Mouse (Mus musculus) liver, postnatal 0 days (tissue): ENCODE data around the gene Olfr303. TPM values are rescaled to one million over a fixed set of nuclear protein-coding genes. Genes with fewer than 3 reads are reported as not detected.
"Not testable (repeated sequence)": the region's sequence is repeated elsewhere in the genome, so short reads cannot be mapped to it uniquely, and the experiment has no call there.

Source experiments
- ATAC-seq: fragments of 200-750 bp; cut with Nextera tagmentation; 2 replicates; pipeline ENCODE4 v1.8.0; 2017; ENCODE audit warnings: mild to moderate bottlenecking, moderate library complexity
- DNase-seq: peaks from one replicate; pipeline ENCODE4 v3.0.0-alpha.2; 2016
- H3K27ac ChIP-seq: fragments of 300-500 bp; sonication (generic); 2 replicates; pipeline ENCODE4 v1.5.1; 2014; ENCODE audit warnings: antibody characterized with exemption, moderate library complexity, mild to moderate bottlenecking, low read depth
- H3K27me3 ChIP-seq: fragments of 300-500 bp; sonication (generic); 2 replicates; pipeline ENCODE4 v1.6.1; 2014; ENCODE audit warnings: low read length, control low read depth, mixed read lengths; ENCODE audit not compliant: insufficient read depth
- H3K36me3 ChIP-seq: fragments of 300-500 bp; sonication (generic); replicated peaks from 2 replicates; pipeline ENCODE4 v1.6.1; 2014; ENCODE audit warnings: mild to moderate bottlenecking, control low read depth, low read length, moderate library complexity, mixed read lengths; ENCODE audit not compliant: insufficient read depth
- H3K4me1 ChIP-seq: fragments of 300-500 bp; sonication (generic); 2 replicates; pipeline ENCODE4 v1.6.1; 2014; ENCODE audit warnings: antibody characterized with exemption, mild to moderate bottlenecking, control low read depth; ENCODE audit not compliant: insufficient read depth
- H3K4me2 ChIP-seq: fragments of 300-500 bp; sonication (generic); 2 replicates; pipeline ENCODE4 v1.6.1; 2014; ENCODE audit warnings: low read depth, mild to moderate bottlenecking, low read length, moderate library complexity, mixed read lengths
- H3K4me3 ChIP-seq: fragments of 300-500 bp; sonication (generic); 2 replicates; pipeline ENCODE4 v1.5.1; 2014; ENCODE audit warnings: low read depth, low read length
- H3K9ac ChIP-seq: fragments of 300-500 bp; sonication (generic); replicated peaks from 2 replicates; pipeline ENCODE4 v1.6.1; 2014; ENCODE audit warnings: mild to moderate bottlenecking, moderate library complexity
- H3K9me3 ChIP-seq: fragments of 300-500 bp; sonication (generic); 2 replicates; pipeline ENCODE4 v1.6.1; 2016; ENCODE audit warnings: mild to moderate bottlenecking, control low read depth, low read length, mixed read lengths
- CTCF ChIP-seq: sonication (generic); IDR thresholded peaks from 2 replicates; pipeline ENCODE4 v1.5.1; 2016; ENCODE audit warnings: antibody characterized with exemption, low read depth
- EP300 ChIP-seq: IDR thresholded peaks from 2 replicates; pipeline ENCODE4 v1.6.1; 2016; ENCODE audit warnings: antibody characterized with exemption, low read depth, mild to moderate bottlenecking
- WGBS: fragments of 180-500 bp; shearing (Covaris S2); extraction: QIAGEN DNeasy Blood & Tissue Kit; methylation state at CpG from one replicate; pipeline ENCODE4 v1.1.7; 2014; ENCODE audit not compliant: insufficient replicate concordance; 5-methylcytosine and 5-hydroxymethylcytosine counted together
- polyA plus RNA-seq: library from polyadenylated mRNA; unstranded; fragments of >200 nt; fragmentation: Nextera tagmentation; extraction: Ambion mirVana; gene quantifications from 2 replicates; pipeline ENCODE4 v1.2.1, GENCODE M21; 2015

The Olfr303 gene
- polyA plus RNA-seq = not detected in 2 replicates

DNA sequence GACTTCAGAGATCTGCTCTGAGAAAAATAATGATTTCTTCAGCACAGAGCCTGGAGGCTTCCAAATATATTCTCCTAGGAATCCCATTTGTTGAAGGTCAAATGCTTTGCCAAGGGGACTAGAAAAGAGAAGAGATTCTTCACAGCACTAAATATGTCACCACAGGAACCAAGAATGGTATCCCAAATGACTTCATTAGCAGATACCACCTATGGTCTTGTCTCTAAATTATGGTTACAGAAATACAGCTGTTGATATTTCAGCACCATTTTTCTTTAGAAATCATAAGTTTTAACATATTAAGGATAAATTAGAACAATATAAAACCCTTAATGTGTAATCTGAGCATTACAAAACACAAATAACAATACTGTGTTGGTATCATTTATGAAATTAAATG is at the start of gene Olfr303:
TSS of gene Olfr303 (minus strand) at position 101 of the 400 bp plus-strand sequence.
- Histone ChIP-seq H3K27ac (no peak within 1 kb of the TSS), H3K36me3 (no peaks in the 10 kb centered on the region), H3K9me3 (no peaks in the 10 kb centered on the region), H3K4me3 (no peak within 1 kb of the TSS), H3K27me3 (no peaks in the 10 kb centered on the region), H3K4me2 (no peak within 1 kb of the TSS), H3K9ac (no peak within 1 kb of the TSS), H3K4me1 (no peaks in the 10 kb centered on the region)
- DNase-seq (no peak), ATAC-seq (no peak)
- TF ChIP-seq CTCF = no peak
- TF ChIP-seq EP300 = no peak

DNA sequence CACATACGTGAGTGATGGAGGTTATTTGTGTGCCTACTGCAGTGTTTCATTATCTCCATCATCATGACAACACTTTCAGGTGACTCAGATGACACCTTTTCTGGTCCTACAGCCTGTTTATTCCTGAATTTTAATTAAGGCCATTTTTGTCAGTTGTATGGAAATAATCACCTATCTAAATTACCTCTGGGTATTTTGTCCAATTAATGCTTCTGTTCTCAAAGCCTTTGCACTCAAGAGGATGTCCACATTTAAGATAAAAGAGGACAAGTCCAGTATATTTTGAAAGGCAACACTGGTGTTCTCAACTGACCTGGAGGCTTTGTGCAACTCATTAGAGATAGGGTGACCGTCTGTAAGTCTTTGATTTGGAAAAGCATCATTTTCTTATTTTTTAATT is 6.0 kb upstream of the Olfr303 start, which contains the start of gene Olfr301:
TSS of gene Olfr301 (plus strand) at position 301 of the 400 bp plus-strand sequence.
- ATAC-seq = no peak
- WGBS = 75% methylated on average over 2 of the region's 2 CpGs

DNA sequence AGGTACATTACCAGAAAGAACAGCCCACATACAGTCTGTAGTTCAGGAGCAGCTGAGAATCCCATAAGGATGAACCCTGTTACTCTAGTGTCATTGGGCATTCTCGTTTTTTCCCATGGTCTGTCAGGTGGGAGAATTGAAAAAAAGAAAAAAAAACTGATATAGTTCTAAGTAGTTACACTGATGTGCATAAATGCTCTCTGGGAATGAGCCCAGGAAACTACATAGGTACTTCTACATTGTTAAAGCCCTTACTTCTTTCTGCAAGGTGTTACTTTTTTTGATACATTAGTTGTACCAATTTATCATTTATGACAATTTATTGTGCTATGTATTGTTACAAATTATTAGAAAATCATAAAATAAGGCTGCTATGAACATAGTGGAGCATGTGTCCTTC is 11.0 kb downstream of the Olfr303 start, which contains the start of gene Olfr304:
TSS of gene Olfr304 (minus strand) at position 101 of the 400 bp plus-strand sequence.
- Histone ChIP-seq H3K9me3 (no peaks in the 10 kb centered on the region), H3K4me2 (no peak within 1 kb of the TSS), H3K27ac (no peak within 1 kb of the TSS), H3K36me3 (no peaks in the 10 kb centered on the region), H3K4me3 (no peak within 1 kb of the TSS), H3K9ac (no peak within 1 kb of the TSS), H3K27me3 (no peaks in the 10 kb centered on the region), H3K4me1 (no peaks in the 10 kb centered on the region)
- ATAC-seq = no peak
- DNase-seq = no peak
- no peak for TF ChIP-seq CTCF
- TF ChIP-seq EP300 = no peak
- 57% methylated on average over 1 of the region's 1 CpGs for WGBS

More for the DNA sequence above, 6.0 kb upstream of the Olfr303 start, which contains the start of gene Olfr301:
- H3K9me3 ChIP-seq = no peaks in the 10 kb centered on the region
- TF ChIP-seq EP300 = no peak
- no peak for DNase-seq
- H3K4me2 ChIP-seq = no peak within 1 kb of the TSS
- no peaks in the 10 kb centered on the region for H3K4me1 ChIP-seq
- no peaks in the 10 kb centered on the region for H3K36me3 ChIP-seq
- H3K9ac ChIP-seq = no peak within 1 kb of the TSS
- H3K27ac ChIP-seq = no peak within 1 kb of the TSS
- no peaks in the 10 kb centered on the region for H3K27me3 ChIP-seq
- H3K4me3 ChIP-seq = no peak within 1 kb of the TSS

DNA sequence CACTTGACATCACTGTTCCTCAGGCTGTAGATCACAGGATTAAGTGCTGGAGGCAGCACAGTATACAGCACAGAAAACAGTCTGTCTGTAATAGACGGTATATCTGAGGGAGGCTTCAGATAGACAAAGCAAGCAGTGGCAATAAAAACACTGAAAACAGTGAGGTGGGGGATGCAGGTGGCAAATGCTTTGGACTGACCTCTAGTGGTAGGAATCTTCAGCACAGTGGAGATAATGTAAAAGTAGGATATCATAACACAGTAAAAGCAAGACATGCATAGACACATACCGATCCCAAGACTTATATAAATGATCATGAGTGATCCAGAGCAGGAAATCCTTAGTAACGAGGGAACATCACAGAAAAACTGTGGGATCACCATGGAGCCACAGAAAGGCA is 11.8 kb downstream of the Olfr303 start:
- no peaks in the 10 kb centered on the region for H3K36me3 ChIP-seq
- no peaks in the 10 kb centered on the region for H3K4me1 ChIP-seq
- no peak for TF ChIP-seq EP300
- TF ChIP-seq CTCF = no peak
- no peak overlapping the region for H3K27ac ChIP-seq
- H3K4me3 ChIP-seq = no peak overlapping the region
- DNase-seq = no peak
- H3K9me3 ChIP-seq = no peaks in the 10 kb centered on the region
- 58% methylated on average over 3 of the region's 3 CpGs for WGBS
- no peak overlapping the region for H3K9ac ChIP-seq
- H3K27me3 ChIP-seq = no peaks in the 10 kb centered on the region
- H3K4me2 ChIP-seq = no peak overlapping the region
- no peak for ATAC-seq

DNA sequence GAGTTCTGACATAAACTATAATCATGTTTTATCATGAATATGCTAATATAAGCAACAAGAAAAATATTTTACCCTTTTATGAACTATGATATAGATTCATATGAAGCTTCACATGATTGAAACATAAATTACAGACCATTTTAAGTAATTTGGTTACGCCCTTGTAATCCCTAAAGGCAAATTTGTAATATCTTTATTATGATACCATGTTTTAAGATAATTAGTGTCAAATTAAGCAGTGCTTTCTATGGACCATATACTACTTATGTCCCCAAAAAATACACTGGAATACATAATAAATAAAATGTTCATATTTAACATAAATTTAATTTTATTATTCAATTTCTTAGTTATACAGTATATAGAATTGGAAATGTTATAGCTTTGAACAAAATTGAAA is 30.8 kb downstream of the Olfr303 start, which contains the start of gene Olfr305:
TSS of gene Olfr305 (minus strand) at position 101 of the 400 bp plus-strand sequence.
- Histone ChIP-seq H3K4me2 (no peak within 1 kb of the TSS), H3K27me3 (no peaks in the 10 kb centered on the region), H3K36me3 (no peaks in the 10 kb centered on the region), H3K9ac (no peak within 1 kb of the TSS), H3K4me3 (no peak within 1 kb of the TSS), H3K27ac (no peak within 1 kb of the TSS), H3K9me3 (no peaks in the 10 kb centered on the region), H3K4me1 (no peaks in the 10 kb centered on the region)
- WGBS = 56% methylated on average over 1 of the region's 1 CpGs
- no peak for TF ChIP-seq EP300
- TF ChIP-seq CTCF = no peak
- no peak for DNase-seq
- ATAC-seq = no peak

DNA sequence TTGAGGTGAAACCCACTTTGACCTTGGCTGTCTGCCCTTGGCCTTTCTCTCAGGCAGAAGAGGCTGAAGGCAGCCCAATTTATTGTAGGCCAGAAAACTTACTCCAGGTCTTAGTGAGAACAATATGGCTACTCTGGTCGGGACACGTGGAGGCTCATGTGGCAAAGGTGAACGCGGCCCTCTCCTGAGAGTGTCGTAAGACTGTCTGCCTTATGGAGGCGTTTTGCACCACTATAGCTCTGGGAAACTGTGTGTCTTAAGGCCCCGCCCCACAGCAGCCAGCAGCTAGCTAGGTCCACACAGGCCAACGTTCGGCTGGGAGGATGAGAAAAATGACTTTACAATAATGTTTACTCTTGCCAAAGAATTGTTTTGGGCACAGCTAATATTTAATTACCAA is 51.3 kb downstream of the Olfr303 start:
- H3K4me2 ChIP-seq, H3K27me3 ChIP-seq, H3K4me3 ChIP-seq, H3K36me3 ChIP-seq, H3K9ac ChIP-seq, H3K27ac ChIP-seq, H3K9me3 ChIP-seq, H3K4me1 ChIP-seq, DNase-seq, ATAC-seq: not testable (repeated sequence)
- WGBS = 84% methylated on average over 9 of the region's 9 CpGs

DNA sequence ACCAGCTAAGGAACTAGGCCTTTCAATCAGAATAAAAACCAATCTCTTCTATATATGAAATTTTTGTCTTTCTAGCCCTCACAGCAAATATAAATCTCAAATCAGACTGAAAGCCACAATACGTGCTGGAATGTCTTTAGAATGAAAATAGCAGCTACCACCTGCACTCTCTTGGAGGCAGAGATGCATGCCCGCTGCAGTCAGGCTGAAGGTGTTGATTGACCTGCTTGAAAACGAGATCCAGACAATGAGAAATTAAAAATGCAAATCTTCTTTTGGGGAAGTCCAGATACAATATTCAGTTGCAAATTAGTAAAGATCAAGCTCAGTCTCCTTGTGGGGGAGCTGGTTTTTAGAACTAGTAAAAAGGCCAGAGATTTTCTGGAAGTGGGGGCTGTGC is 53.3 kb downstream of the Olfr303 start:
- ATAC-seq = no peak
- H3K36me3 ChIP-seq = no peaks in the 10 kb centered on the region
- H3K4me1 ChIP-seq = no peaks in the 10 kb centered on the region
- H3K9ac ChIP-seq = no peak overlapping the region
- TF ChIP-seq EP300 (no peak), CTCF (no peak)
- H3K4me2 ChIP-seq = no peak overlapping the region
- no peak for DNase-seq
- H3K4me3 ChIP-seq = no peak overlapping the region
- no peaks in the 10 kb centered on the region for H3K27me3 ChIP-seq
- no peaks in the 10 kb centered on the region for H3K9me3 ChIP-seq
- WGBS = 62% methylated on average over 3 of the region's 3 CpGs
- no peak overlapping the region for H3K27ac ChIP-seq
